Mouse (Mus musculus) kidney, embryonic 16.5 days (tissue): ENCODE measurements at regions not wholly inside any gene's neighbourhood (a gene's known extent, or its start where the extent isn't known, plus 50 kb on each side); places are given as distances from the start of the nearest gene placed in this dataset.

Experiments
- ATAC-seq: fragments of 200-750 bp; cut with Nextera tagmentation; 2 replicates; pipeline ENCODE4 v1.8.0; 2017; ENCODE audit warnings: moderate TSS enrichment; ENCODE audit not compliant: low FRiP score, low TSS enrichment
- H3K27ac ChIP-seq: fragments of 300-500 bp; sonication (generic); 2 replicates; pipeline ENCODE4 v1.5.1; 2014; ENCODE audit warnings: low read length
- H3K27me3 ChIP-seq: fragments of 300-500 bp; sonication (generic); 2 replicates; pipeline ENCODE4 v1.6.1; 2014; ENCODE audit warnings: low read length, control low read depth, mixed read lengths; ENCODE audit not compliant: insufficient read depth
- H3K36me3 ChIP-seq: fragments of 300-500 bp; sonication (generic); 2 replicates; pipeline ENCODE4 v1.6.1; 2014; ENCODE audit warnings: low read length, control low read depth, mixed read lengths; ENCODE audit not compliant: insufficient read depth
- H3K4me1 ChIP-seq: fragments of 300-500 bp; sonication (generic); 2 replicates; pipeline ENCODE4 v1.6.1; 2014; ENCODE audit warnings: low read length, control low read depth, mixed read lengths; ENCODE audit not compliant: insufficient read depth
- H3K4me2 ChIP-seq: fragments of 300-500 bp; sonication (generic); replicated peaks from 2 replicates; pipeline ENCODE4 v1.6.1; 2014; ENCODE audit warnings: low read depth, low read length
- H3K4me3 ChIP-seq: fragments of 300-500 bp; sonication (generic); 2 replicates; pipeline ENCODE4 v1.5.1; 2014; ENCODE audit warnings: mild to moderate bottlenecking, low read length
- H3K9ac ChIP-seq: fragments of 300-500 bp; sonication (generic); replicated peaks from 2 replicates; pipeline ENCODE4 v1.6.1; 2014; ENCODE audit warnings: low read length
- H3K9me3 ChIP-seq: fragments of 300-500 bp; sonication (generic); 2 replicates; pipeline ENCODE4 v1.6.1; 2016; ENCODE audit warnings: low read length, control low read depth
- WGBS: fragments of 180-500 bp; shearing (Covaris S2); extraction: QIAGEN DNeasy Blood & Tissue Kit; methylation state at CpG from one replicate; pipeline ENCODE4 v1.1.7; 2014; 5-methylcytosine and 5-hydroxymethylcytosine counted together

DNA sequence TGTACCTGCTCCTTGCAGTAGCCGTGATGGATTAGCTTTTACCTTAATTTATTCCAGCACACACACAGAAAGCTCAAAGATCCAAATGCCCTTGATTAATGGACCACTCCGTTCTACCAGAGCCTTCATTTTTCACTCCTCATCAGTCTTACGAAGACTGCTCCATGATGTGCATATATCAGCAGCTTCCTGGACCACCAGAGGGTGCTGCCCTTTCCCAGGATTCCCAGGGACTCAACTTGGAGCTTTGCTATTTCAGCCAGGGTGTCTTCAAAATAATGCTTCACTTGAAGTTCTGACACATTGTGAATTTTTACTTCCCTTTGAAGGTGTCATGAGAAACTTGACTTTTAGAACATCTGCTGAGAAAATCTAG lies 467.8 kb upstream of the Adamts9 start:
- Histone ChIP-seq H3K4me1 (peaks cover 6% of the 10 kb centered on the region), H3K4me2 (no peak overlapping the region), H3K27me3 (no peaks in the 10 kb centered on the region), H3K9me3 (no peaks in the 10 kb centered on the region), H3K9ac (no peak overlapping the region), H3K4me3 (no peak overlapping the region), H3K27ac (no peak overlapping the region), H3K36me3 (no peaks in the 10 kb centered on the region)
- WGBS, result 13% methylated on average over 3 of the region's 3 CpGs
- no peak; the same call in 1 of the 2 replicates for ATAC-seq

DNA sequence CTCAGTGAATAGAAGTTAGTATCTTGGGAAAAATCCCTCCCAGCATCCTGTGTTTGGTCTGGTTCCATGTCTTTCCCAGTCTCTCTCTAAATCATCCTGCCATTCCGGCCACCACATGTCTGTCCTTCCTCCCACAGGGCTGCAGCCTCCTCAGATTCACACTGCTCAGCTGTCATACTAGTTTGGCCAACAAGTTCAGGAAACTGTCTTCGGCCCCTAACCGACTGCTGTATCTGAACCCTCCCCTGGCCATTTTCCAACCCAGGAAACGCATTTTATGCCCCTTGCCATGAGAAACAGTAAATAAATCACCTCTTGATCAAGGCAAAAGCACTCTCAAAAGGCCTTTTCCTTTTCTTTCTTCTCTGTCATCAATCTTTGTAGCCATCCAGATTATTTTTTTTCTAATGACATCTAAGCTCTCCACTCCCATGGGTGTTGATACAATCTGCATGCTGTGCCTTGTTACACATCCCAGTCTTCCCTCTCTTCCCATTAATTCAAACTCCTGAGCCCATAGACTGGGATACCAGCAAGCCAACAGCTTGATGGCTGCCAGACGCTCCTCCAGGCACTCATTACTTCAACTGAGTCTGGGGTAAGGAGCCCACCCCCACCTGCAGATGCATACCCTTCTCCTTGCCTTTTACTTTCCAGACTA lies 467.3 kb upstream of the Adamts9 start:
- no peaks in the 10 kb centered on the region for H3K36me3 ChIP-seq
- peak; percentile 92 for ATAC-seq

DNA sequence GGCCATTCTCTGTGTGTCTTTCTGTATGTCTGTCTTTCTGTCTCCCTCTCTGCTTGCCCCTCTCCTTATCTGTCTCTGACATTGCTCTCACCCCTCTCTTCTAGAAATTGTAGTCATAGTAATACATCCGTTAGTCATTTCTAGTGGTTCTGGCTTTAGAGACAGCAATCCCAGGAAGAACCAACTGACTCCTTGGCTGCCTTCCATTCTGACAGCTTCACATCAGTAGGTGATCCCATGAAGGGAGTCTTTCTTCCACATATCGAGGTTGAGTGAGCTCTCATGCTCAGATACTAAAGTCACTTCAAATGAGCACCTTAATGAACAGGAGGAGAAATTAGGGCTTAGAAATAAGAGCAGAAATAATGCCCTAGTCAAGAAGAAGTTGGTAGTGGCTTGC lies 455.3 kb upstream of the Adamts9 start:
- Histone ChIP-seq H3K9ac (no peak overlapping the region), H3K27ac (no peak overlapping the region), H3K4me2 (no peak overlapping the region), H3K9me3 (no peaks in the 10 kb centered on the region), H3K27me3 (no peaks in the 10 kb centered on the region), H3K36me3 (0 out of 2 replicates have a peak, but pooled peaks cover 3% of the 10 kb centered on the region), H3K4me3 (no peak overlapping the region), H3K4me1 (peaks cover 12% of the 10 kb centered on the region)
- WGBS, result 74% methylated on average over 2 of the region's 2 CpGs
- ATAC-seq, result no peak

More for the DNA sequence above, 467.3 kb upstream of the Adamts9 start:
- Histone ChIP-seq H3K9ac (no peak overlapping the region), H3K9me3 (no peaks in the 10 kb centered on the region), H3K4me1 (peaks cover 6% of the 10 kb centered on the region), H3K4me2 (no peak overlapping the region), H3K27ac (peak overlapping the region; percentile 58; the same call in 1 of the 2 replicates), H3K27me3 (no peaks in the 10 kb centered on the region), H3K4me3 (no peak overlapping the region)
- 14% methylated on average over 5 of the region's 5 CpGs for WGBS

GRCm38 (mm10) chr6:93397074-93397473 lies 453.8 kb upstream of the Adamts9 start:
- WGBS, result 18% methylated on average over 5 of the region's 5 CpGs
- H3K4me1 ChIP-seq, result peaks cover 12% of the 10 kb centered on the region
- no peak overlapping the region for H3K27ac ChIP-seq
- H3K4me3 ChIP-seq, result no peak overlapping the region
- no peaks in the 10 kb centered on the region for H3K9me3 ChIP-seq
- H3K36me3 ChIP-seq, result no peaks in the 10 kb centered on the region
- no peak overlapping the region for H3K4me2 ChIP-seq
- no peak overlapping the region for H3K9ac ChIP-seq
- ATAC-seq, result 0 out of 2 replicates have a peak, but pooled peaks have one; percentile 35
- no peaks in the 10 kb centered on the region for H3K27me3 ChIP-seq

DNA sequence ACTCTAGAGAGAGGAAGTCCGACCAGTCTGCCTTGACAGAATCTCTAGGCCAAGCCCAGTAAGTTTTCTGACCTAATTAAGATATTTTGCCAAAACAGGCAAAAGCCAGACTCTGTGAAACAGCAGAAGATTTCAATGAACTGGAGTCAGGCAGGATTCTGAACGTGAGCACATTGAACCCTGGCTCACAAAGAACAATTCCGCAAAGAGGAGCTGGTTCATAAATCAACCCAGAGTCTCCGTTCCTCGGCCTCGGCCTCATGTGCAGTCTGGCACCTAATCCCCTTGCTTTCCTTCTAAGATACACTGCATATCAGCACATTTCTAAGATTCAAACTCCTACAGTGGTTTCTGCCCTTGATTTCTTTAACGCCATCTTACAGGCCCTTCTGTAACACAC lies 452.7 kb upstream of the Adamts9 start:
- Histone ChIP-seq H3K9ac (no peak overlapping the region), H3K4me3 (no peak overlapping the region), H3K27me3 (no peaks in the 10 kb centered on the region), H3K36me3 (no peaks in the 10 kb centered on the region), H3K27ac (peak overlapping the region; percentile 44; the same call in 1 of the 2 replicates), H3K9me3 (no peaks in the 10 kb centered on the region), H3K4me2 (no peak overlapping the region), H3K4me1 (peaks cover 12% of the 10 kb centered on the region)
- 26% methylated on average over 7 of the region's 7 CpGs for WGBS
- ATAC-seq, result 0 out of 2 replicates have a peak, but pooled peaks have one; percentile 51

- Histone ChIP-seq H3K4me1 (peaks cover 12% of the 10 kb centered on the region), H3K9me3 (no peaks in the 10 kb centered on the region), H3K9ac (no peak overlapping the region), H3K27ac (no peak overlapping the region), H3K36me3 (no peaks in the 10 kb centered on the region), H3K4me3 (no peak overlapping the region), H3K27me3 (no peaks in the 10 kb centered on the region), H3K4me2 (no peak overlapping the region)
- 39% methylated on average over 6 of the region's 6 CpGs for WGBS
- ATAC-seq, result no peak
Measured at GRCm38 (mm10) chr6:93395296-93395695, 452.0 kb upstream of the Adamts9 start.

DNA sequence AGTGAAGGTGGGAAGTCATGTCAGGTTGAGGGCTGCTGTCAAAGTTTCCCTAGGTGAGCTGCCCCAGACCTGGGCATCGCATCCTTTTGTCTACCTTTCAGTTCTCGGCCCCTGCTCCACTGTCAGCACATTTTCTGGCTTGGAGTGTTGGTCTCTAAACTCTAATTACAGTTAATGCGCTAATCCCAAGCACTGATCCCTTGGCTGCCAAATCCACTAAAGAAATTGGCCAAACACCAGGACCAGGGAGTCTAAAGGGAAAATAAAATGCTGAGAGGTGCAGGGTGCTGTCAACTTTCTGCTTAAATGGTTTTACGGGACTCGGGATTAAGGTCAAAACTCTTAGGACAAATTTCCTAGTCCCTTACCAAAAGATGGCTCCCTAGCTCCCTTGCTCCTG lies 450.3 kb upstream of the Adamts9 start:
- Histone ChIP-seq H3K9me3 (no peaks in the 10 kb centered on the region), H3K4me1 (peaks cover 12% of the 10 kb centered on the region), H3K27me3 (no peaks in the 10 kb centered on the region), H3K4me3 (no peak overlapping the region), H3K9ac (no peak overlapping the region), H3K36me3 (no peaks in the 10 kb centered on the region), H3K4me2 (no peak overlapping the region), H3K27ac (no peak overlapping the region)
- WGBS, result 81% methylated on average over 5 of the region's 5 CpGs
- ATAC-seq, result no peak

GRCm38 (mm10) chr6:93392402-93392801 lies 449.1 kb upstream of the Adamts9 start:
- Histone ChIP-seq H3K4me1 (peaks cover 12% of the 10 kb centered on the region), H3K27me3 (no peaks in the 10 kb centered on the region), H3K36me3 (no peaks in the 10 kb centered on the region), H3K27ac (no peak overlapping the region), H3K9me3 (no peaks in the 10 kb centered on the region), H3K4me3 (no peak overlapping the region), H3K9ac (no peak overlapping the region), H3K4me2 (no peak overlapping the region)
- no peak for ATAC-seq
- 73% methylated on average over 6 of the region's 6 CpGs for WGBS

DNA sequence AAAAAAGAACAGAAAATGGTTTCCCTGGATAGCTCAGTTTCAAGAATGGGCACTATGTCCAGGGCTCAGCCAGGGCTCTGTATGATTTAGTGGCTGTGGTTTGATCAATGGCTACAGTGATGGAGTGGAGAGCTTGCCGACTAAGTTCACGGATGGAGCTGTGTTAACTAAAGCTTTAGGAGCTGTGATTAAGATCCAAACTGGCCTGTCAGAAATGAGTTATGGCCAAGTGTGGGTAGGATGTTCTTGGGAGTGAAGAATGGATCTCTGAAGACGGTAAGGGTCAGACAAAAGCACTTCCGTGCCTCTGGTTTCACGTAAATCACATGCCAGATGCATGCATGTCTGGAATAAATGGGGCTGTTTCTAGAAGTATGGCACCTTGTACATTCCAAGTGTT lies 447.9 kb upstream of the Adamts9 start:
- 21% methylated on average over 5 of the region's 5 CpGs for WGBS
- no peak overlapping the region for H3K4me2 ChIP-seq
- H3K27me3 ChIP-seq, result no peaks in the 10 kb centered on the region
- no peak for ATAC-seq
- H3K4me3 ChIP-seq, result no peak overlapping the region
- peaks cover 6% of the 10 kb centered on the region for H3K4me1 ChIP-seq
- H3K36me3 ChIP-seq, result no peaks in the 10 kb centered on the region
- no peak overlapping the region for H3K9ac ChIP-seq
- H3K9me3 ChIP-seq, result no peaks in the 10 kb centered on the region
- no peak overlapping the region for H3K27ac ChIP-seq

GRCm38 (mm10) chr6:93371341-93371740 lies 428.0 kb upstream of the Adamts9 start:
- WGBS, result 69% methylated on average over 6 of the region's 6 CpGs
- Histone ChIP-seq H3K4me3 (no peak overlapping the region), H3K9me3 (no peaks in the 10 kb centered on the region), H3K27ac (no peak overlapping the region), H3K4me1 (no peaks in the 10 kb centered on the region), H3K4me2 (no peak overlapping the region), H3K27me3 (no peaks in the 10 kb centered on the region), H3K9ac (no peak overlapping the region), H3K36me3 (no peaks in the 10 kb centered on the region)
- no peak for ATAC-seq
